Mouse (Mus musculus) left cerebral cortex, postnatal 25 days (tissue): Measurements from ENCODE around the gene Gm20422. TPM values are rescaled to one million over a fixed set of nuclear protein-coding genes. Genes with fewer than 3 reads are reported as not detected.
A peak's percentile ranks its signal among the peaks of the same experiment; 100 is the strongest.
"Not testable (repeated sequence)": the region's sequence is repeated elsewhere in the genome, so short reads cannot be mapped to it uniquely, and the experiment has no call there.

ENCODE experiments used
- DNase-seq, 2 experiments: peaks; one replicate each; pipeline ENCODE4 v3.0.0; 2022; ENCODE audit warnings: low spot score in 2 of 2, mixed read lengths in 1 of 2
- intact Hi-C: fragments of 180-260 bp; cut with DNase I; formaldehyde crosslinking; loops from one replicate; pipeline ENCODE4 v1.15.1; 2025
- total RNA-seq, 2 experiments: library from RNA; stranded (reverse); gene quantifications; 2 replicates each; pipeline ENCODE4 v1.2.3; 2021

Gm20422 gene
- total RNA-seq, 2 experiments from 2014 or later: 0.73 to 1.1 TPM

DNA sequence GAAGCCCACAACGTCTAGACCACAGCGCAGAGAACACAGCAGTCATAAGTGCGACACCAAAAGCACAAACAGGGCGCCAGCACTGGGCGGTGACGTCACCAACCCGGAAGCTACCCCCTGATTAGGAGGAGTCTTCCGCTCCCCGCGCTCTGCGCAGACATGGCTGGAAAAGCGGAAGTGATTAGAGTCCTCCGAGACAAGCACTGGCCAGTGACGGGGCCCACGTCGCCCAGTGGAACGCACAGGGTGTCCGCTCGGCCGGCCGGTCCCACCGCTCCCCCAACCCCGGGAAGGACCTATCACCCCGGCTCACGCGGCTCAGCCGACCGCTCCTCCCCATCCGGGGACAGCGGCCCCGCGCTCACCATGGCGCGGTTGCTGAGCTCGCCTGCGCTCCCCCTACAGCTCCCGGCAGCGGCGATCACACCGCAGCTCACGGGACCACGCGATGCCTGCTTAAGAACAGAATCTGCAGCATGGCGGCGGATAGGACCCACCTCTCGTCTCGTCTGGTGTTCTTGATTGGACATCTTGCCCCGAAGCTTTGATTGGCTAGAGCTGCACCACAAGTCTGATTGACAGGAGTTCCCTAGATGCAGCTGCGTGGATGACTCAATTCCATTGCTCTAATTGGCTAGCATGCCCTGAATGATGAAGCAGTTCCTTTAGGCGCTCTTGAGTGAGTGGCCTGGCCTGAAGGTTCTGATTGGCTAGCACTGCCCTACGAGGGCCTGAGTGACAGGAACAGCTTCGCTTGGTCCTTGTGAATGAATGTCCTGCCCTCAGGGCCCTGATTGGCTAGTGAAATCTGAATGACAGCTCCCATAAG is 58.1 kb downstream of the Gm20422 start:
- intact Hi-C loops: loop anchor here (1.0 to 2.0 kb wide), 3 partner anchors 33 to 91 kb away; partner anchors contain the start of genes Zfp868, Zfp963 and Zfp964
- peak; percentile 93 to 100 for DNase-seq

DNA sequence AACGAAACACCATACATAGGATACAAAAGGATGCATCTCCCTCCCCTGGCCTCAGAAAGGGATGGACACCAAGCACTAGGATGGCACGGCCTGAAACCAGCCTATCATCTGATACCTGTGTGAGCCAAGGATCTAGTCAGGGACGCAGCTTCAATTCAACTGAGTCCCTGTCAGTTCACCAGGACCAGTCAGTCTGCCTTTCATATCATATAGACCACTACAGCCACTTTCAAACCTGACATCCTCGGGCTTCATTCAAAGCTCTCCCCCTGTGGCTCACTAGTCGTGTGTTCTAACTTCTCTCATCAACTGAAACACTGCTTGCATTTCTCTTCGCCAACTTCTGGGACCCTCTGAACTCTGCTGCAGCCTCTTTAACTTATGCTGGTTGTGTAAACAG is 59.3 kb downstream of the Gm20422 start:
- intact Hi-C loops: no loop called here
- no peak for DNase-seq

DNA sequence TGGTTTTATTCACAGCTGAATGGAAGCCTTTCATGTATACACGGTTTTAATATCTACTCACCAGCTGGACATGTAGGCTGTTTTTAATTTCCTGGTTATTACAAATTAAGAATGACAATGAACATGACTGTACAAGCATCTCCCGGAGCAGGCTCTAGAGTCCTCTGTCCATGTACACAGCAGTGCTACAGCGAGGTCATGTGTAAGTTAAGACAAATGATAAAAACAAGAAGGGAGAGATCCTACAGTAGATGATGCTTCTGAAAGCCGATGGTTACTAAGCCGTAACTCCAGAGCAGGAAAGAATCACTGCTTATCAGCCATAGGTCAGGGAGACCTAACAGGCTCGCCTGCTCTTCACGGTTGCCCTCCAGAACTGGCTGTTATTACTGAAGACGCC is 61.2 kb downstream of the Gm20422 start:
- intact Hi-C loops: no loop called here
- DNase-seq: no peak

DNA sequence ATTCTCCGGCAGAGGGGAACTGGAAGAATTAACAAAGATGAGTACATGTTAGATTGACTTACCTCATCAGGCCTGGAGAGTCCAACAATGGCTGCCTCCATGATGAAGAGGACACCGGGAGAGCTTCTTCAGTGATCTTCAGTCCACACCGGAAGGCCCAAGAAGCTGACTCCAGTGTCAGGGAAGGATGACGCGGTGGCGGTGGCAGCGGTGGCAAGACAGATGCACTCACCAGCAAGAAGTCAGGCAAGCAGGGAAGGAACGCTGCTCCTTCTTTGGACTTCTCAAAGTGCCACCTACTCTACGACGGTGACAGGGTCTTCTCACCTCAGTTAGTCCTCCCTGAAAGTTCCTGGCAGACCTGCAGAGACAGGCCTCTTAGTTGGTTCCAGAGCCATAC is 64.1 kb downstream of the Gm20422 start, which contains the start of gene Zfp869:
TSS of gene Zfp869 (minus strand) at position 101 of the 400 bp plus-strand sequence.
- DNase-seq, intact Hi-C loops: not testable (repeated sequence)

DNA sequence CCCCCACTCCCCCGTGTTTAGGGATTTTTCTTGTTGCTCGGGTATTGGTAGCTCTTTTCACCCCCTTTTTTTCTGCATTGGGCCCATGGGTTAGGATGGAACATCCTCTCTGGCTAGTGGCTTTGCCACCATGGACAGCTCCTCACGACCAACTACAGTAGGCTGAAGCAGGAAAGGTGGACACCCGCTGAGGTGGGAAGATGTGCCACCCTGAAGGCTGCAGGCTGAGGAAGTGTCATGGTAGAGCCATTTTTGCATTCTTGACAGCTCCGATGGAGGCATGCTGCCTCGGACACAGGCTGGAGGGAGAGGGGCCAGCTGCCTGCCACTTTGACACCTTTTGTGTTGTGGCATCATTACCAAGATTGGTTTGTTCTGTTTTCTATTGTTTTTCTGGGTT is 72.9 kb downstream of the Gm20422 start:
- DNase-seq: no peak
- intact Hi-C loops: no loop called here

Other genes with a start within 250 kb of the Gm20422 start
- 10 to 100 TPM; 16.2 to 19.2 TPM for gene Zfp868, start 149.3 kb downstream of the Gm20422 start, total RNA-seq
- 1 to 10 TPM; 3.1 to 4.9 TPM for gene Zfp964, start 120.4 kb downstream of the Gm20422 start, total RNA-seq
- 10 to 100 TPM; 18.3 to 18.7 TPM for gene Zfp869, start 64.2 kb downstream of the Gm20422 start, total RNA-seq
- 1 to 10 TPM; 4.0 to 4.3 TPM for gene Zfp963, start 24.9 kb downstream of the Gm20422 start, total RNA-seq
- 10 to 100 TPM; 36.4 to 40.1 TPM for gene Atp13a1, start 16.3 kb upstream of the Gm20422 start, total RNA-seq
- 10 to 100 TPM; 28.9 to 31.8 TPM for gene Zfp866, start 16.3 kb upstream of the Gm20422 start, total RNA-seq
- gene Gmip, start 33.8 kb upstream of the Gm20422 start, total RNA-seq: 10 to 100 TPM in 1 of 2 experiments, 1 to 10 TPM in 1; 9.4 to 17.9 TPM
- under 1 TPM; 0.48 to 0.60 TPM for gene Lpar2, start 47.5 kb upstream of the Gm20422 start, total RNA-seq
- 10 to 100 TPM; 16.9 to 17.4 TPM for gene Pbx4, start 57.6 kb upstream of the Gm20422 start, total RNA-seq
- 1 to 10 TPM in 1 of 2 experiments, under 1 TPM in 1; 0.76 to 1.1 TPM for gene Cilp2, start 112.8 kb upstream of the Gm20422 start, total RNA-seq
- under 1 TPM; 0.53 to 0.66 TPM for gene Tssk6, start 127.3 kb upstream of the Gm20422 start, total RNA-seq
- gene Ndufa13, start 127.7 kb upstream of the Gm20422 start, total RNA-seq: 100 to 1,000 TPM; 153 to 154 TPM
- gene Yjefn3, start 127.8 kb upstream of the Gm20422 start, total RNA-seq: 10 to 100 TPM; 21.6 to 23.7 TPM
- 10 to 100 TPM; 24.0 to 27.9 TPM for gene Gatad2a, start 221.5 kb upstream of the Gm20422 start, total RNA-seq